Mouse (Mus musculus) CH12.LX (cell line): ENCODE measurements around the gene Anp32e. TPM values are rescaled to one million over a fixed set of nuclear protein-coding genes. Genes with fewer than 3 reads are reported as not detected.
A peak's percentile ranks its signal among the peaks of the same experiment; 100 is the strongest.
"Not testable (repeated sequence)": the region's sequence is repeated elsewhere in the genome, so short reads cannot be mapped to it uniquely, and the experiment has no call there.

Experiments
- DNase-seq: peaks from one replicate; pipeline ENCODE4 v3.0.0-alpha.2; 2013; ENCODE audit errors: extremely low read depth
- H3K27ac ChIP-seq: 2 replicates; pipeline ENCODE4 v1.5.1; 2012; ENCODE audit warnings: low read depth, mild to moderate bottlenecking, control low read depth, moderate library complexity; ENCODE audit not compliant: insufficient read depth
- H3K27me3 ChIP-seq: replicated peaks from 2 replicates; pipeline ENCODE3; 2012; ENCODE audit warnings: inconsistent platforms
- H3K36me3 ChIP-seq, 2 experiments: replicated peaks in 1 of 2; 2 replicates each; pipeline versions ENCODE3 to v1.6.1; 2012; ENCODE audit warnings: inconsistent platforms in 1 of 2, low read length in 1 of 2, mild to moderate bottlenecking in 1 of 2, mixed read lengths in 1 of 2, moderate library complexity in 1 of 2; ENCODE audit not compliant: control insufficient read depth in 1 of 2, insufficient read depth in 1 of 2
- H3K4me1 ChIP-seq, 2 experiments: 2 replicates each; pipeline ENCODE4 v1.6.1; 2012; ENCODE audit warnings: inconsistent platforms in 1 of 2, moderate library complexity in 1 of 2; ENCODE audit not compliant: insufficient read depth in 2 of 2, control insufficient read depth in 1 of 2
- H3K4me2 ChIP-seq: 2 replicates; pipeline ENCODE4 v1.6.1; 2012; ENCODE audit warnings: low read depth, mild to moderate bottlenecking, control low read depth; ENCODE audit not compliant: poor library complexity, insufficient read depth, severe bottlenecking
- H3K4me3 ChIP-seq, 3 experiments: fragments of 150-350 bp in 1 of 3; sonication (generic) in 1 of 3; replicated peaks in 1 of 3; 2 replicates each; pipeline versions ENCODE3 to v1.5.1; 2011 to 2012; ENCODE audit warnings: low read depth in 2 of 3, low read length in 2 of 3, mild to moderate bottlenecking in 2 of 3, moderate library complexity in 2 of 3, control low read depth in 1 of 3, improper control_type of control experiment in 1 of 3, inconsistent platforms in 1 of 3, mixed read lengths in 1 of 3; ENCODE audit not compliant: poor library complexity in 1 of 3
- H3K79me2 ChIP-seq: replicated peaks from 2 replicates; pipeline ENCODE4 v1.6.1; 2012; ENCODE audit warnings: mild to moderate bottlenecking, moderate library complexity; ENCODE audit not compliant: control insufficient read depth, poor library complexity, insufficient read depth, severe bottlenecking; ENCODE audit errors: extremely low read depth
- H3K9ac ChIP-seq: 2 replicates; pipeline ENCODE4 v1.6.1; 2012; ENCODE audit warnings: low read depth, mild to moderate bottlenecking, control low read depth, moderate library complexity; ENCODE audit not compliant: insufficient read depth
- H3K9me3 ChIP-seq: replicated peaks from 2 replicates; pipeline ENCODE3; 2012; ENCODE audit warnings: low read length, inconsistent platforms, mixed read lengths
- CTCF ChIP-seq, 2 experiments: IDR thresholded peaks in 1 of 2; conservative IDR thresholded peaks in 1 of 2; 2 replicates each; pipeline ENCODE4 v1.5.1; 2011 to 2012; ENCODE audit warnings: low read depth in 2 of 2, low read length in 2 of 2, improper control_type of control experiment in 1 of 2, inconsistent platforms in 1 of 2, mild to moderate bottlenecking in 1 of 2, moderate library complexity in 1 of 2
- JUN ChIP-seq: IDR thresholded peaks from 2 replicates; pipeline ENCODE4 v1.6.1; 2011; ENCODE audit warnings: low read depth, mild to moderate bottlenecking, low read length, improper control_type of control experiment, moderate library complexity; ENCODE audit not compliant: insufficient read depth
- MXI1 ChIP-seq: IDR thresholded peaks from 2 replicates; pipeline ENCODE4 v1.6.1; 2011; ENCODE audit warnings: mild to moderate bottlenecking, low read depth, low read length, improper control_type of control experiment
- MYC ChIP-seq: IDR thresholded peaks from 2 replicates; pipeline ENCODE4 v1.6.1; 2011; ENCODE audit warnings: low read depth, mild to moderate bottlenecking, improper control_type of control experiment, low read length
- RCOR1 ChIP-seq: conservative IDR thresholded peaks from 2 replicates; pipeline ENCODE4 v1.6.1; 2012; ENCODE audit warnings: low read depth, mild to moderate bottlenecking, inconsistent platforms, low read length, improper control_type of control experiment
- TBP ChIP-seq: conservative IDR thresholded peaks from 2 replicates; pipeline ENCODE4 v1.6.1; 2011; ENCODE audit warnings: low read depth, low read length, improper control_type of control experiment
- ZNF384 ChIP-seq: IDR thresholded peaks from 2 replicates; pipeline ENCODE4 v1.6.1; 2012; ENCODE audit warnings: low read depth, low read length, improper control_type of control experiment, inconsistent platforms
- dilution Hi-C: fragments of 300-500 bp; cut with MboI; formaldehyde crosslinking; loops from 2 replicates; pipeline ENCODE4 v1.14.3; 2020; ENCODE audit warnings: low sequenced_read_pairs; ENCODE audit not compliant: extremely low pct_unique_long_range_greater_than_20kb, extremely low pct_ligation_motif_present
- in situ Hi-C: fragments of 300-500 bp; cut with MboI; formaldehyde crosslinking; loops from 3 replicates; pipeline ENCODE4 v1.14.3; 2019; ENCODE audit warnings: low sequenced_read_pairs, low pct_ligation_motif_present, low pct_unique_long_range_greater_than_20kb, mixed read lengths
- polyA plus RNA-seq: library from polyadenylated mRNA; unstranded; fragments of >175 nt; gene quantifications from 2 replicates; pipeline ENCODE4 v1.2.1, GENCODE M21; 2012; ENCODE audit warnings: low read depth; ENCODE audit not compliant: insufficient read length
- total RNA-seq, 2 experiments: library from RNA; depleted of rRNA; stranded (reverse); fragments of 300-350 nt in 1 of 2; fragments of >200 nt in 1 of 2; gene quantifications; 2 replicates each; pipeline ENCODE4 v1.2.3; 2012 to 2014

The Anp32e gene
- total and polyA plus RNA-seq, 3 experiments: 74.2 to 439 (median 85.2) TPM

DNA sequence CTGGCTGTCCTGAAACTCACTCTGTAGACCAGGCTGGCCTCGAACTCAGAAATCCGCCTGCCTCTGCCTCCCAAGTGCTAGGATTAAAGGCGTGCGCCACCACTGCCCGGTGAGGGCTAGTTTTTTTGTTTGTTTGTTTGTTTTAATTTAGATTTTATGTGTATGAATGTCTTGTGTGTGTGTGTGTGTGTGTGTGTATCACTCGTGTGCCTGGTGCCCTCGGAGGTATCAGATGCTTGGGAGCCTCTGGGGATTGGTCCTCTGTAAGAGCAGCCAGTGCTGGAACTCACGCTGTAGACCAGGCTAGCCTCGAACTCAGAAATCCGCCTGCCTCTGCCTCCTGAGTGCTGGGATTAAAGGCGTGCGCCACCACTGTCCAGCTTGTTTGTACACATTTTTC is 22.5 kb downstream of the Anp32e start:
- H3K79me2 ChIP-seq, DNase-seq, H3K9me3 ChIP-seq, in situ Hi-C loops, dilution Hi-C loops, H3K27me3 ChIP-seq: not testable (repeated sequence)
- Histone ChIP-seq H3K4me1 (peaks cover 16 to 53% of the 10 kb centered on the region in 2 experiments; a peak in 3 of 4 replicates), H3K27ac (peak overlapping the region; percentile 90), H3K9ac (peak overlapping the region; percentile 86), H3K36me3 (peaks cover 3 to 19% of the 10 kb centered on the region in 2 experiments), H3K4me2 (peak overlapping the region; percentile 52; the same call in 1 of the 2 replicates), H3K4me3 (peak overlapping the region; percentile 49 to 60 (median 58))

DNA sequence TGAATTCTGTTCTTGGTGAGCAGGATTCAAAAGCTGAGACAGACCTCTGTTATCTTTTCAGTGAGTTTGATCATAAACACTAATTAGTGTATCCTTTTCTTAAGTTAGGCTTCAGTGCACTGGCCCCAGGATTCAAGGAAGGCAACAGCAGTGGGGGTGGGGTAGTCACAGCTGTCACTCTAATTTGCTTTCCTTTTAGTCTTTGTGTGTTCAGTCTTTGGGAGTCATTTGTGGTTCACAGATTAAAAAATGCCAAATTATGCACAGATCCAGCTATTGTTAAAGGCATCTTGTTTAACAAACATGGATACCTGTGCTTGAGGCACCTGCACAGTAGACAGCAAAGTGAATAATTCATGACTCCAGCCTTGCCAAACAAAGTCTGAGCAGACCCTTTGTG is 24.0 kb downstream of the Anp32e start:
- H3K27ac ChIP-seq: no peak overlapping the region
- dilution Hi-C loops: no loop called here
- TF ChIP-seq MYC (no peak), JUN (no peak)
- in situ Hi-C loops: no loop called here
- no peak overlapping the region for H3K4me3 ChIP-seq
- H3K9ac ChIP-seq: no peak overlapping the region
- no peaks in the 10 kb centered on the region for H3K9me3 ChIP-seq
- no peaks in the 10 kb centered on the region for H3K27me3 ChIP-seq
- H3K4me2 ChIP-seq: no peak overlapping the region
- H3K36me3 ChIP-seq: peaks cover 0 to 9% of the 10 kb centered on the region in 2 experiments
- H3K4me1 ChIP-seq: peaks cover 16 to 56% of the 10 kb centered on the region in 2 experiments; a peak in 3 of 4 replicates
- no peak for DNase-seq
- no peaks in the 10 kb centered on the region for H3K79me2 ChIP-seq

DNA sequence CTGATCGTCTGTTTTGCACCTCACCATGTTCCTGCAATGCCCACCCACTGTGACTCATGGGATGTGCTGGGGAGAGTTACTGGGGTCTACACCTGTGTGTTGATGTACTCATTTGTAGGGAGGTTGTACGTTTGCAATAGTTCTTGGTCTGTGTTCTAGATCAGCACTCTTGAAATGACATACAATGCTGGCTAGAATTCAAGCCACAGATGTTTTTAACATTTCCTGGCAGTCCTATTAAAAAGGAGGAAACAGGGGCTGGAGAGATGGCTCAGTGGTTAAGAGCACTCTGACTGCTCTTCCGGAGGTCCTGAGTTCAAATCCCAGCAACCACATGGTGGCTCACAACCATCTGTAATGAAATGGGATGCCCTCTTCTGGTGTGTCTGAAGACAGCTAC is 24.5 kb downstream of the Anp32e start:
- Histone ChIP-seq H3K9me3 (no peaks in the 10 kb centered on the region), H3K79me2 (no peaks in the 10 kb centered on the region), H3K4me3 (no peak overlapping the region), H3K27ac (no peak overlapping the region), H3K27me3 (no peaks in the 10 kb centered on the region), H3K9ac (no peak overlapping the region), H3K4me2 (no peak overlapping the region), H3K36me3 (peaks cover 0 to 5% of the 10 kb centered on the region in 2 experiments), H3K4me1 (peaks cover 16 to 56% of the 10 kb centered on the region in 2 experiments; a peak in 3 of 4 replicates)
- DNase-seq: no peak
- in situ Hi-C loops: no loop called here
- TF ChIP-seq MXI1 (no peak), CTCF (conservative IDR thresholded peaks at IDR 0.05 in 1 of 2, IDR thresholded peaks at IDR 0.05 in 1 of 2; ENCODE audit: low read depth in 2 of 2, low read length in 2 of 2) (no peak), ZNF384 (no peak), RCOR1 (no peak), MYC (no peak)
- dilution Hi-C loops: no loop called here

DNA sequence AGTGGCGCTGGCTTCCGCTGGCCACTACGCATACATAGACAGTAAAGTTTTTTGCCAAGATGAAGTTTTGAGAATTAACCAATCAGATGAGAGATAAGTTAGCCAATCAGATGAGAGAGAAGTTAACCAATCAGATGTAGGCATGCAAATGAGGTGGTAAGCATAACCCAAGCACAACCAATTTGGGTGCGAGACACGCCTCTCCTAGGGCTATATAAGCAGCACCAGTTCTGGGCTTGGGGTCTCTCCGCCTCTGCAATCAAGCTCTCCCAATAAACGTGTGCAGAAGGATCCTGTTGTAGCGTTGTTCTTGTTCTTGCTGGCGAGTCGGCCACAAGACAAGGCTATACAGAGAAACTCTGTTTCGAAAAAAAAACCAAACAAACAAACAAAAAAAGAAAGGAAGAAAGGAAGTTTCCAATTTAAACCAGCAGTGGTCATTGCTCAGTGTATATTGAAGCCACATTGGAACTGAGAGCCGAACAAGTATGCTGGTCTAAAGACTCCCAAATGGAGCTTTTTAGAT is 25.7 kb downstream of the Anp32e start:
- dilution Hi-C loops, H3K9ac ChIP-seq, in situ Hi-C loops, DNase-seq, H3K9me3 ChIP-seq, H3K79me2 ChIP-seq, H3K4me3 ChIP-seq, H3K27ac ChIP-seq, H3K4me2 ChIP-seq, H3K27me3 ChIP-seq, H3K36me3 ChIP-seq: not testable (repeated sequence)
- TF ChIP-seq TBP: peak; percentile 70; the same call in 1 of the 2 replicates
- H3K4me1 ChIP-seq: peaks cover 16 to 56% of the 10 kb centered on the region in 2 experiments; a peak in 3 of 4 replicates
